ENCODE assay signal across 8 mouse cellular contexts in the genomic region with DNA sequence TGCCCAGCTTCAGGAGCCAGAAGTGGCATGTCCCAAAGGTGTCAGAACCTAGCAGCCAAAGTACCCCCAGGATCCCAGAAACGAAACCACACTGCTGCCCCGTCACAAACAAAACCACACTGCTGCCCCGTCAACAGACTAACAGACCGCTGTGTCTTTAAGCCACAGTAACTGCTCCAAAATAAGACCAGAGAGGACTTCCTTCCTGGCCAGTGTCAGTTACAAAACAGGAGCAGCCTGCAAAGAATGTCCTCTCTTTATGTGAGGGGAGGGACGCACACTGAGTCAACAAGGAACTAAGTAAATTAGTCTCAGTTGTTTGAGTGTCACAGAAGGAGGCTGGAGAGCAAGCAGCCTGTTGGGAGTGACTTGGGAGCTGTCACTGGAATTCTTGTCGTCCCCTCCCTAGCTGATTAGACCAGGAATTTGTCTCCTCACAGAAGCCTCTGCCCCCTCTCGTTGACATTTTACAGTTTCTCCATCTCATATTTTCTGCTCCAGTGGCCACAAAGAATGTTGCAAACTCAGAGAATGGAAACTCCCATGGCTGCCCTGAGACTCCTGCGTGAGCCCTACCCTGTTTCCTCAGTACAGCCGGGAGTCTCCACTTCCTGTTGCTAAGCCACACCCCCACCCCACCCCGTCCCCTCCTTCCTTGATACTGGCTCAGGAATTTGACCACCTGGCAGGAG. TPM values are rescaled to one million over a fixed set of nuclear protein-coding genes. Genes with fewer than 3 reads are reported as not detected.
DNase-seq lines count a peak whose midpoint lies in the region; ATAC-seq and TF ChIP-seq lines count a peak whose summit lies in the region.

No protein-coding gene starts in this region.

- no peaks in the 10 kb centered on the region for H3K27me3 ChIP-seq in intestine, postnatal 0 days (replicated peaks; ENCODE audit: control insufficient read depth, insufficient read depth, low read length)
- no peaks in the 10 kb centered on the region for H3K27me3 ChIP-seq in cerebellum, adult 2 months (ENCODE audit: control insufficient read depth, insufficient read depth, low read length)

- peak overlapping the region; percentile 31; the same call in 1 of the 2 replicates for H3K9ac ChIP-seq in intestine, postnatal 0 days (ENCODE audit: low read depth, low read length)

- TF ChIP-seq CTCF in intestine, postnatal 0 days (IDR thresholded peaks at IDR 0.05; ENCODE audit: low read depth): no peak
- no peak for TF ChIP-seq CTCF in olfactory bulb, adult 2 months (IDR thresholded peaks at IDR 0.05; ENCODE audit: insufficient read depth, low read depth, low read length)
- no peak for TF ChIP-seq CTCF in cerebellum, adult 2 months (IDR thresholded peaks at IDR 0.05; ENCODE audit: borderline replicate concordance, insufficient read depth, low read depth, low read length)

- no peak for TF ChIP-seq POLR2A in olfactory bulb, adult 2 months (IDR thresholded peaks at IDR 0.05; ENCODE audit: insufficient read depth, low read depth, low read length)
- no peak for TF ChIP-seq POLR2A in cerebellum, adult 2 months (IDR thresholded peaks at IDR 0.05; ENCODE audit: borderline replicate concordance, insufficient read depth, low read length)

- H3K4me1 ChIP-seq in intestine, postnatal 0 days (replicated peaks; ENCODE audit: control insufficient read depth, insufficient read depth, low read length): peaks cover 7% of the 10 kb centered on the region; the same call in 1 of the 2 replicates
- H3K4me1 ChIP-seq in olfactory bulb, adult 2 months (ENCODE audit: control insufficient read depth, insufficient read depth, low read length): peaks cover 4% of the 10 kb centered on the region; the same call in 1 of the 2 replicates
- H3K4me1 ChIP-seq in cerebellum, adult 2 months (ENCODE audit: control insufficient read depth, insufficient read depth, low read length): no peaks in the 10 kb centered on the region

- H3K27ac ChIP-seq in intestine, postnatal 0 days (ENCODE audit: low read depth, low read length): peak overlapping the region; percentile 78
- 0 out of 2 replicates have a peak overlapping the region, but pooled peaks have one; percentile 21 for H3K27ac ChIP-seq in olfactory bulb, adult 2 months (ENCODE audit: insufficient read depth, low read depth, low read length)
- no peak overlapping the region; the same call in 1 of the 2 replicates for H3K27ac ChIP-seq in cerebellum, adult 2 months (ENCODE audit: insufficient read depth, low read length)

- H3K36me3 ChIP-seq in intestine, postnatal 0 days (ENCODE audit: control insufficient read depth, insufficient read depth): peaks cover 4% of the 10 kb centered on the region; the same call in 1 of the 2 replicates

- DNase-seq in urinary bladder, postnatal 25 days (ENCODE audit: low spot score): peak; percentile 20
- no peak for DNase-seq in urinary bladder, postnatal 10 days (ENCODE audit: low spot score)
- peak; percentile 98 for DNase-seq in heart, adult 11 months
- DNase-seq in lung, adult 18-20 months: peak; percentile 77 to 85
- DNase-seq in cerebellum, adult 2 months: no peak
- no peak for DNase-seq in natural killer cell, adult 2 months (ENCODE audit: low spot score in 2 of 2)

- peak; percentile 90 for ATAC-seq in intestine, postnatal 0 days

- WGBS in intestine, postnatal 0 days: 9% methylated on average over 10 of the region's 10 CpGs
- WGBS in olfactory bulb, adult 2 months: 23% methylated on average over 10 of the region's 10 CpGs
- WGBS in cerebellum, adult 2 months: 11% methylated on average over 10 of the region's 10 CpGs

- H3K4me2 ChIP-seq in intestine, postnatal 0 days (replicated peaks; ENCODE audit: low read depth): peak overlapping the region; percentile 46

- no peak overlapping the region for H3K4me3 ChIP-seq in intestine, postnatal 0 days (ENCODE audit: low read depth, low read length)
- no peak overlapping the region for H3K4me3 ChIP-seq in olfactory bulb, adult 2 months (ENCODE audit: insufficient read depth, low read depth, low read length)
- no peak overlapping the region for H3K4me3 ChIP-seq in cerebellum, adult 2 months (replicated peaks; ENCODE audit: insufficient read depth, low read depth, low read length)

- no peaks in the 10 kb centered on the region for H3K9me3 ChIP-seq in intestine, postnatal 0 days (ENCODE audit: control insufficient read depth)

RNA-seq across cellular contexts. Expression of gene Clic5, which starts 50.8 kb away (rescaled TPM):
- polyA plus RNA-seq in intestine, postnatal 0 days (2015; fragmentation: Nextera tagmentation; extraction: Ambion mirVana): 20.8 and 26.8 TPM in 2 replicates
- not detected in 2 replicates for polyA plus RNA-seq in olfactory bulb, adult 2 months (2012; ENCODE audit: insufficient read depth, insufficient read length, low replicate concordance, missing spikeins)
- polyA plus RNA-seq in cerebellum, adult 2 months (2012; rRNA removed): 2.3 and 2.7 TPM in 2 replicates

Comparison
In these comparisons a context has a peak if more than half of its experiments do, and no peak if none do; other contexts are left out.
1. DNase-seq: peak in urinary bladder, postnatal 25 days (single experiment), heart, adult 11 months (single experiment) and lung, adult 18-20 months (2 of 2); none in urinary bladder, postnatal 10 days (single experiment), cerebellum, adult 2 months (0 of 2) and natural killer cell, adult 2 months (0 of 2).